Mouse (Mus musculus): ENCODE data around the gene C87436.

C87436 gene

GRCm38 (mm10) chr6:86513296-86513695 lies 75.1 kb downstream of the C87436 start:
- DNase-seq, result no peak

- peak; percentile 77 for DNase-seq
These were observed 77.8 kb downstream of the C87436 start for GRCm38 (mm10) chr6:86516021-86516420.

- no peak for DNase-seq
These were observed 81.7 kb downstream of the C87436 start for GRCm38 (mm10) chr6:86519767-86520345.

GRCm38 (mm10) chr6:86522001-86522911 lies 84.1 kb downstream of the C87436 start:
- no peak for DNase-seq
